Comparison of ENCODE assay signal across 8 mouse cellular contexts in genomic region chr9:64281105-64281780, GRCm38 (mm10). TPM values are rescaled to one million over a fixed set of nuclear protein-coding genes. Genes with fewer than 3 reads are reported as not detected.
A peak's percentile ranks its signal among the peaks of the same experiment; 100 is the strongest.
DNase-seq lines count a peak whose midpoint lies in the region; ATAC-seq and TF ChIP-seq lines count a peak whose summit lies in the region.

Tipin (plus strand) TSS chr9:64281581.

- 2% methylated on average over 46 of the region's 46 CpGs for WGBS in cerebellum, adult 2 months
- 4% methylated on average over 46 of the region's 46 CpGs for WGBS in forebrain, postnatal 0 days
- 2% methylated on average over 46 of the region's 46 CpGs for WGBS in lung, embryonic 15.5 days

- no peak for TF ChIP-seq CTCF in MEL (IDR thresholded peaks at IDR 0.05 in 2 of 3, conservative IDR thresholded peaks at IDR 0.05 in 1 of 3; ENCODE audit: control insufficient read depth in 1 of 3, insufficient read depth in 1 of 3, low read depth in 2 of 3, low read length in 3 of 3, poor library complexity in 1 of 3, severe bottlenecking in 1 of 3)
- TF ChIP-seq CTCF in cerebellum, adult 2 months (IDR thresholded peaks at IDR 0.05; ENCODE audit: borderline replicate concordance, insufficient read depth, low read depth, low read length), result no peak
- no peak for TF ChIP-seq CTCF in forebrain, postnatal 0 days (IDR thresholded peaks at IDR 0.05; ENCODE audit: low read depth)

- H3K27me3 ChIP-seq in MEL (ENCODE audit: control insufficient read depth in 1 of 2, insufficient read depth in 2 of 2, low read length in 2 of 2), result no peaks in the 10 kb centered on the region
- no peaks in the 10 kb centered on the region for H3K27me3 ChIP-seq in cerebellum, adult 2 months (ENCODE audit: control insufficient read depth, insufficient read depth, low read length)
- H3K27me3 ChIP-seq in forebrain, postnatal 0 days (ENCODE audit: insufficient read depth, low read length), result no peaks in the 10 kb centered on the region
- H3K27me3 ChIP-seq in lung, embryonic 15.5 days, result no peaks in the 10 kb centered on the region

- peak within 1 kb of the TSS; percentile 93 for H3K27ac ChIP-seq in MEL (ENCODE audit: control insufficient read depth, low read depth, low read length)
- H3K27ac ChIP-seq in cerebellum, adult 2 months (ENCODE audit: insufficient read depth, low read length), result no peak within 1 kb of the TSS
- peak within 1 kb of the TSS; percentile 91 for H3K27ac ChIP-seq in forebrain, postnatal 0 days (ENCODE audit: low read depth, low read length)
- H3K27ac ChIP-seq in lung, embryonic 15.5 days, result peak within 1 kb of the TSS; percentile 94

- H3K4me2 ChIP-seq in forebrain, postnatal 0 days (ENCODE audit: low read depth), result peak within 1 kb of the TSS; percentile 68
- peak within 1 kb of the TSS; percentile 62 for H3K4me2 ChIP-seq in lung, embryonic 15.5 days

- TF ChIP-seq EP300 in MEL (IDR thresholded peaks at IDR 0.05; ENCODE audit: low read depth in 1 of 2, low read length in 2 of 2), result no peak

- peak; percentile 97 for ATAC-seq in forebrain, postnatal 0 days
- ATAC-seq in lung, embryonic 15.5 days (ENCODE audit: borderline replicate concordance, extremely low read depth, low FRiP score, low TSS enrichment), result peak; percentile 96

- H3K4me1 ChIP-seq in MEL (ENCODE audit: control insufficient read depth in 1 of 2, insufficient read depth in 2 of 2, low read length in 2 of 2), result peaks cover 3 to 11% of the 10 kb centered on the region in 2 experiments; a peak in 2 of 4 replicates
- no peaks in the 10 kb centered on the region for H3K4me1 ChIP-seq in cerebellum, adult 2 months (ENCODE audit: control insufficient read depth, insufficient read depth, low read length)
- H3K4me1 ChIP-seq in forebrain, postnatal 0 days (ENCODE audit: insufficient read depth), result no peaks in the 10 kb centered on the region
- peaks cover 12% of the 10 kb centered on the region for H3K4me1 ChIP-seq in lung, embryonic 15.5 days

- peaks cover 33% of the 10 kb centered on the region for H3K79me2 ChIP-seq in MEL (ENCODE audit: control insufficient read depth, insufficient read depth, low read length, poor library complexity)

- peak within 1 kb of the TSS; percentile 99 for H3K9ac ChIP-seq in MEL (ENCODE audit: control insufficient read depth, low read depth, low read length, poor library complexity, severe bottlenecking)
- H3K9ac ChIP-seq in forebrain, postnatal 0 days, result peak within 1 kb of the TSS; percentile 91
- H3K9ac ChIP-seq in lung, embryonic 15.5 days, result peak within 1 kb of the TSS; percentile 97

- no peaks in the 10 kb centered on the region for H3K9me3 ChIP-seq in MEL (replicated peaks; ENCODE audit: insufficient read depth, low read length)
- H3K9me3 ChIP-seq in forebrain, postnatal 0 days (ENCODE audit: low read length), result no peaks in the 10 kb centered on the region
- H3K9me3 ChIP-seq in lung, embryonic 15.5 days, result no peaks in the 10 kb centered on the region

- H3K36me3 ChIP-seq in MEL (ENCODE audit: control insufficient read depth in 1 of 2, insufficient read depth in 2 of 2, low read length in 2 of 2), result peaks cover 0 to 24% of the 10 kb centered on the region in 2 experiments; a peak in 3 of 4 replicates
- H3K36me3 ChIP-seq in forebrain, postnatal 0 days (ENCODE audit: insufficient read depth), result no peaks in the 10 kb centered on the region
- H3K36me3 ChIP-seq in lung, embryonic 15.5 days, result 0 out of 2 replicates have a peak, but pooled peaks cover 2% of the 10 kb centered on the region

- peak within 1 kb of the TSS; percentile 63 to 99 for H3K4me3 ChIP-seq in MEL (ENCODE audit: control insufficient read depth in 1 of 2, insufficient read depth in 1 of 2, low read depth in 2 of 2, low read length in 2 of 2)
- H3K4me3 ChIP-seq in cerebellum, adult 2 months (replicated peaks; ENCODE audit: insufficient read depth, low read depth, low read length), result peak within 1 kb of the TSS; percentile 75
- H3K4me3 ChIP-seq in forebrain, postnatal 0 days (ENCODE audit: low read depth, low read length), result peak within 1 kb of the TSS; percentile 83
- peak within 1 kb of the TSS; percentile 90 for H3K4me3 ChIP-seq in lung, embryonic 15.5 days

- DNase-seq in MEL (ENCODE audit: low read depth, low spot score), result peak; percentile 96
- DNase-seq in cerebellum, adult 2 months, result peak; percentile 93 to 95
- peak; percentile 95 for DNase-seq in forebrain, postnatal 0 days
- peak; percentile 97 for DNase-seq in heart, postnatal 4 days
- peak; percentile 89 to 91 for DNase-seq in layer of hippocampus, adult 8-10 months (ENCODE audit: low spot score in 2 of 2)
- DNase-seq in ovary, adult 18-20 months (ENCODE audit: low spot score), result peak; percentile 87
- DNase-seq in thymus, postnatal 0 days (ENCODE audit: low spot score), result peak; percentile 97

- no peak for TF ChIP-seq RAD21 in MEL (IDR thresholded peaks at IDR 0.05; ENCODE audit: low read depth, low read length)

- TF ChIP-seq POLR2A in MEL (IDR thresholded peaks at IDR 0.05; ENCODE audit: control insufficient read depth in 1 of 2, insufficient read depth in 1 of 2, low read depth in 1 of 2, low read length in 2 of 2, poor library complexity in 1 of 2), result peak; percentile 92 to 95
- TF ChIP-seq POLR2A in cerebellum, adult 2 months (IDR thresholded peaks at IDR 0.05; ENCODE audit: borderline replicate concordance, insufficient read depth, low read length), result peak; percentile 96

TF ChIP-seq in MEL, 35 proteins besides CTCF, POLR2A, EP300 and RAD21:
- TF ChIP-seq JUND (IDR thresholded peaks at IDR 0.05; ENCODE audit: low read depth, low read length), result no peak
- TF ChIP-seq MEF2A (IDR thresholded peaks at IDR 0.05; ENCODE audit: extremely low read depth, insufficient replicate concordance, low read depth, low read length, poor library complexity, severe bottlenecking), result no peak
- no peak; the same call in 1 of the 2 replicates for TF ChIP-seq MXI1 (IDR thresholded peaks at IDR 0.05; ENCODE audit: low read depth, low read length)
- no peak for TF ChIP-seq RCOR1 (IDR thresholded peaks at IDR 0.05; ENCODE audit: low read depth, low read length)
- no peak for TF ChIP-seq MAZ (IDR thresholded peaks at IDR 0.05; ENCODE audit: low read depth, low read length)
- TF ChIP-seq ZC3H11A (IDR thresholded peaks at IDR 0.05; ENCODE audit: low read depth, low read length), result no peak
- TF ChIP-seq GABPA (IDR thresholded peaks at IDR 0.05; ENCODE audit: low read depth, low read length), result no peak
- TF ChIP-seq CHD2 (IDR thresholded peaks at IDR 0.05; ENCODE audit: low read length), result peak; percentile 94
- TF ChIP-seq SMC3 (IDR thresholded peaks at IDR 0.05; ENCODE audit: low read depth, low read length), result no peak
- peak; percentile 93 for TF ChIP-seq NELFE (IDR thresholded peaks at IDR 0.05; ENCODE audit: low read depth, low read length)
- no peak for TF ChIP-seq BHLHE40 (IDR thresholded peaks at IDR 0.05; ENCODE audit: borderline replicate concordance, low read depth, low read length)
- TF ChIP-seq POLR2AphosphoS5 (IDR thresholded peaks at IDR 0.05; ENCODE audit: borderline replicate concordance, low read depth, low read length), result no peak
- TF ChIP-seq ZNF384 (IDR thresholded peaks at IDR 0.05; ENCODE audit: low read depth, low read length), result peak; percentile 73
- TF ChIP-seq HCFC1 (IDR thresholded peaks at IDR 0.05; ENCODE audit: low read depth, low read length), result peak; percentile 73; the same call in 1 of the 2 replicates
- peak; percentile 87 for TF ChIP-seq ZMIZ1 (IDR thresholded peaks at IDR 0.05; ENCODE audit: low read depth, low read length)
- TF ChIP-seq POLR2AphosphoS2 (IDR thresholded peaks at IDR 0.05; ENCODE audit: low read length), result peak; percentile 88; the same call in 1 of the 2 replicates
- no peak for TF ChIP-seq MYC (IDR thresholded peaks at IDR 0.05; ENCODE audit: low read depth, low read length)
- no peak for TF ChIP-seq USF1 (IDR thresholded peaks at IDR 0.05; ENCODE audit: low read depth, low read length)
- TF ChIP-seq MAFK (IDR thresholded peaks at IDR 0.05; ENCODE audit: borderline replicate concordance, low read depth, low read length), result no peak
- TF ChIP-seq KAT2A (conservative IDR thresholded peaks at IDR 0.05; ENCODE audit: low read depth, low read length), result no peak; the same call in 1 of the 2 replicates
- no peak for TF ChIP-seq UBTF (IDR thresholded peaks at IDR 0.05; ENCODE audit: borderline replicate concordance, insufficient read depth, low read depth, low read length)
- TF ChIP-seq TBP (IDR thresholded peaks at IDR 0.05; ENCODE audit: low read depth, low read length), result peak; percentile 56
- no peak for TF ChIP-seq NRF1 (IDR thresholded peaks at IDR 0.05; ENCODE audit: insufficient read depth, low read depth, low read length, poor library complexity, severe bottlenecking)
- no peak for TF ChIP-seq MYB (IDR thresholded peaks at IDR 0.05; ENCODE audit: low read depth, low read length)
- TF ChIP-seq E2F4 (IDR thresholded peaks at IDR 0.05; ENCODE audit: borderline replicate concordance, low read depth, low read length), result peak; percentile 94
- no peak for TF ChIP-seq ELF1 (IDR thresholded peaks at IDR 0.05; ENCODE audit: low read depth, low read length)

RNA-seq across cellular contexts. Expression of gene Tipin, which starts in this region (rescaled TPM):
- 176 and 189 TPM in 2 replicates for total RNA-seq in MEL (2012; rRNA removed)
- polyA plus RNA-seq in MEL (2012; ENCODE audit: insufficient read depth in 1 of 2, insufficient read length in 2 of 2, low read depth in 1 of 2, low replicate concordance in 2 of 2, missing spikeins in 1 of 2), result 100 to 1,000 TPM in 1 of 2 experiments, not detected in 1; 128 TPM
- 40.8 and 44.6 TPM in 2 replicates for polyA plus RNA-seq in cerebellum, adult 2 months (2012; rRNA removed)
- total RNA-seq in forebrain, postnatal 0 days (2014; rRNA removed), result 81.2 and 85.9 TPM in 2 replicates
- polyA plus RNA-seq in forebrain, postnatal 0 days (2015; fragmentation: Nextera tagmentation; extraction: Ambion mirVana), result 88.0 and 96.5 TPM in 2 replicates
- 10 to 100 TPM; 43.5 to 56.8 TPM for total RNA-seq in heart, postnatal 4 days (2021)
- total RNA-seq in layer of hippocampus, adult 8-10 months (2022), result 10 to 100 TPM; 11.7 to 23.6 (median 17.9) TPM
- 238 and 250 TPM in 2 replicates for polyA plus RNA-seq in lung, embryonic 15.5 days (2015; fragmentation: Nextera tagmentation; extraction: Ambion mirVana)
- polyA plus RNA-seq in thymus, postnatal 0 days (2015; fragmentation: Nextera tagmentation; extraction: Ambion mirVana), result 316 and 327 TPM in 2 replicates
